Mouse (Mus musculus) hindbrain, embryonic 16.5 days (tissue): ENCODE measurements around the gene Dbil5. TPM values are rescaled to one million over a fixed set of nuclear protein-coding genes. Genes with fewer than 3 reads are reported as not detected.

Source experiments
- ATAC-seq: fragments of 200-750 bp; cut with Nextera tagmentation; 2 replicates; pipeline ENCODE4 v1.8.0; 2017; ENCODE audit warnings: moderate TSS enrichment, moderate library complexity
- H3K27ac ChIP-seq: fragments of 300-500 bp; sonication (generic); 2 replicates; pipeline ENCODE4 v1.5.1; 2014; ENCODE audit warnings: low read depth, mild to moderate bottlenecking, control low read depth, low read length, moderate library complexity
- H3K27me3 ChIP-seq: fragments of 300-500 bp; sonication (generic); replicated peaks from 2 replicates; pipeline ENCODE4 v1.6.1; 2014; ENCODE audit warnings: low read length; ENCODE audit not compliant: control insufficient read depth, insufficient read depth
- H3K36me3 ChIP-seq: fragments of 300-500 bp; sonication (generic); 2 replicates; pipeline ENCODE4 v1.6.1; 2014; ENCODE audit warnings: mild to moderate bottlenecking, low read length, moderate library complexity, mixed read lengths; ENCODE audit not compliant: control insufficient read depth, insufficient read depth
- H3K4me1 ChIP-seq: fragments of 300-500 bp; sonication (generic); 2 replicates; pipeline ENCODE4 v1.6.1; 2014; ENCODE audit warnings: low read depth, low read length; ENCODE audit not compliant: control insufficient read depth, insufficient read depth
- H3K4me2 ChIP-seq: fragments of 300-500 bp; sonication (generic); 2 replicates; pipeline ENCODE4 v1.6.1; 2014; ENCODE audit warnings: mild to moderate bottlenecking, low read length, control low read depth, moderate library complexity
- H3K4me3 ChIP-seq: fragments of 300-500 bp; sonication (generic); 2 replicates; pipeline ENCODE4 v1.5.1; 2014; ENCODE audit warnings: mild to moderate bottlenecking, low read length, control low read depth, moderate library complexity
- H3K9ac ChIP-seq: fragments of 300-500 bp; sonication (generic); 2 replicates; pipeline ENCODE4 v1.6.1; 2014; ENCODE audit warnings: low read depth, mild to moderate bottlenecking, control low read depth, low read length, moderate library complexity
- H3K9me3 ChIP-seq: fragments of 300-500 bp; sonication (generic); 2 replicates; pipeline ENCODE4 v1.6.1; 2014; ENCODE audit warnings: mild to moderate bottlenecking, low read length, moderate library complexity; ENCODE audit not compliant: control insufficient read depth
- WGBS: fragments of 180-500 bp; shearing (Covaris S2); extraction: QIAGEN DNeasy Blood & Tissue Kit; methylation state at CpG from one replicate; pipeline ENCODE4 v1.1.7; 2014; 5-methylcytosine and 5-hydroxymethylcytosine counted together
- polyA plus RNA-seq: library from polyadenylated mRNA; unstranded; fragments of >200 nt; fragmentation: Nextera tagmentation; extraction: Ambion mirVana; gene quantifications from 2 replicates; pipeline ENCODE4 v1.2.1, GENCODE M21; 2015

The Dbil5 gene
- polyA plus RNA-seq, 1 experiment from 2014 or later: 0.78 TPM

GRCm38 (mm10) chr11:76260208-76261050 is 43.0 kb downstream of the Dbil5 start:
- H3K4me2 ChIP-seq: no peak overlapping the region
- H3K4me1 ChIP-seq: peaks cover 16% of the 10 kb centered on the region
- no peak overlapping the region for H3K4me3 ChIP-seq
- no peaks in the 10 kb centered on the region for H3K9me3 ChIP-seq
- H3K27me3 ChIP-seq: no peaks in the 10 kb centered on the region
- 0 out of 2 replicates have a peak, but pooled peaks have one; percentile 29 for ATAC-seq
- peak overlapping the region; percentile 18; the same call in 1 of the 2 replicates for H3K27ac ChIP-seq
- H3K36me3 ChIP-seq: no peaks in the 10 kb centered on the region
- 29% methylated on average over 10 of the region's 10 CpGs for WGBS
- H3K9ac ChIP-seq: no peak overlapping the region

GRCm38 (mm10) chr11:76261224-76261623 is 43.8 kb downstream of the Dbil5 start:
- H3K36me3 ChIP-seq: no peaks in the 10 kb centered on the region
- H3K4me3 ChIP-seq: no peak overlapping the region
- peaks cover 16% of the 10 kb centered on the region for H3K4me1 ChIP-seq
- H3K27ac ChIP-seq: peak overlapping the region; percentile 18; the same call in 1 of the 2 replicates
- ATAC-seq: no peak
- 0 out of 2 replicates have a peak overlapping the region, but pooled peaks have one; percentile 9 for H3K9ac ChIP-seq
- H3K9me3 ChIP-seq: no peaks in the 10 kb centered on the region
- no peaks in the 10 kb centered on the region for H3K27me3 ChIP-seq
- H3K4me2 ChIP-seq: no peak overlapping the region
- 63% methylated on average over 12 of the region's 12 CpGs for WGBS

DNA sequence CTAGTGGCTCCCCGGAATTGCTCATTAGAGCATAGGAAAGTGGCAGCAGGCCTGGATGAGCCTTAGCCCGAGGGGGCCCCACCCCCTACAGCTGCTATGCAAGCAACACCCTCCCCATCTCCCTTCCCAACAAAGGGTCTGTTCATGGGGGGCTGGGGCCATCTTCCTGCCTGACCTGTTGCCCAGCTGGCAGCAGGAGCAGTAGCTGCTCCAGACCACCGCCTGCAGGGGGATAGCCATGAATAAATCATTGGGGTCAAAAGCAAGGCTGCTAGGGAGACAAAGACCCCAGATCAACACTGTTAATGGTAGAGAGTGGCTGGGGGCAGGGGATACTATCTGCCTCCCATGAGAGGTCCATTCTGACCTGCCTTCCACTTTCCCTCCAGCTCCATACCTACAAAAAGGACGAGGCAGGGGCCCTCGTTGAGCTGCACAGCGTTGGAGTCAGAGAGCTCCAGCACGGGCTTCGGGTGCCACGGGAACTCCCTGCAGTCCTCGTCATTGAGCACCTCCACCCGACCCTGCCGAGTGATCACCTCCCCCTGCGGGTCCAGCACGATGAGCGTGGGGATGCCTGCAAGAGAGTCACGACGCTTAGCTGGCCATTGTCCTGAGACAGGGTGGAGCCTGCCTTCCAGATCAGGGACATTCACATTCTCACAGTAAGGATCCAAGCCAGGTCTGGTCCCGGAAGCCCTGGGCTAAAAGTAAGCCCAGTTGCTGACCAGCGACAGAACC is 45.4 kb downstream of the Dbil5 start:
- Histone ChIP-seq H3K4me1 (peaks cover 19% of the 10 kb centered on the region), H3K4me2 (peak overlapping the region; percentile 6), H3K27ac (no peak overlapping the region), H3K4me3 (no peak overlapping the region), H3K36me3 (no peaks in the 10 kb centered on the region), H3K27me3 (no peaks in the 10 kb centered on the region), H3K9me3 (no peaks in the 10 kb centered on the region), H3K9ac (peak overlapping the region; percentile 5; the same call in 1 of the 2 replicates)
- no peak for ATAC-seq
- 3% methylated on average over 19 of the region's 19 CpGs for WGBS

- Histone ChIP-seq H3K9me3 (no peaks in the 10 kb centered on the region), H3K4me2 (no peak overlapping the region), H3K9ac (no peak overlapping the region), H3K36me3 (no peaks in the 10 kb centered on the region), H3K27ac (peak overlapping the region; percentile 75), H3K4me1 (peaks cover 17% of the 10 kb centered on the region), H3K4me3 (no peak overlapping the region), H3K27me3 (no peaks in the 10 kb centered on the region)
- ATAC-seq: no peak
- 23% methylated on average over 7 of the region's 7 CpGs for WGBS
Observed at GRCm38 (mm10) chr11:76267550-76267949, 50.1 kb downstream of the Dbil5 start.

GRCm38 (mm10) chr11:76268001-76268459 is 50.6 kb downstream of the Dbil5 start:
- Histone ChIP-seq H3K4me2 (no peak overlapping the region), H3K9ac (peak overlapping the region; percentile 47)

More at GRCm38 (mm10) chr11:76268001-76268459, 50.6 kb downstream of the Dbil5 start:
- peak overlapping the region; percentile 75 for H3K27ac ChIP-seq
- ATAC-seq: peak; percentile 89
- no peak overlapping the region for H3K4me3 ChIP-seq
- H3K27me3 ChIP-seq: no peaks in the 10 kb centered on the region
- H3K9me3 ChIP-seq: no peaks in the 10 kb centered on the region
- H3K4me1 ChIP-seq: peaks cover 12% of the 10 kb centered on the region
- WGBS: 21% methylated on average over 5 of the region's 5 CpGs
- no peaks in the 10 kb centered on the region for H3K36me3 ChIP-seq

Other genes starting within 250 kb of the Dbil5 start
- gene 1700016K19Rik, start 217.7 kb upstream of the Dbil5 start, polyA plus RNA-seq: 5.0 and 5.2 TPM in 2 replicates
- 12.8 and 13.7 TPM in 2 replicates for gene Rflnb, start 189.8 kb upstream of the Dbil5 start, polyA plus RNA-seq
- gene Vps53, start 38.0 kb upstream of the Dbil5 start, polyA plus RNA-seq: 69.3 and 69.6 TPM in 2 replicates
- gene Fam57a, start 37.9 kb upstream of the Dbil5 start, polyA plus RNA-seq: 24.8 and 30.7 TPM in 2 replicates
- 12.0 and 15.1 TPM in 2 replicates for gene Gemin4, start 56 bp downstream of the Dbil5 start, polyA plus RNA-seq
- gene Mrm3, start 26.1 kb downstream of the Dbil5 start, polyA plus RNA-seq: 25.7 and 26.1 TPM in 2 replicates
- gene Glod4, start 26.1 kb downstream of the Dbil5 start, polyA plus RNA-seq: 118 and 125 TPM in 2 replicates
- 22.2 and 28.8 TPM in 2 replicates for gene Nxn, start 181.5 kb downstream of the Dbil5 start, polyA plus RNA-seq
- gene Timm22, start 189.3 kb downstream of the Dbil5 start, polyA plus RNA-seq: 99.8 and 107 TPM in 2 replicates